Mouse (Mus musculus) midbrain, embryonic 10.5 days (tissue): Measurements from ENCODE around the gene Sept11. TPM values are rescaled to one million over a fixed set of nuclear protein-coding genes. Genes with fewer than 3 reads are reported as not detected.

ENCODE experiments used
- DNase-seq: peaks from one replicate; pipeline ENCODE4 v3.0.0-alpha.2; 2017; ENCODE audit warnings: low spot score
- H3K27ac ChIP-seq: fragments of 300-500 bp; sonication (generic); replicated peaks from 2 replicates; pipeline ENCODE4 v1.5.1; 2016; ENCODE audit warnings: mild to moderate bottlenecking
- H3K27me3 ChIP-seq: fragments of 300-500 bp; sonication (generic); 2 replicates; pipeline ENCODE4 v1.6.1; 2016; ENCODE audit warnings: low read depth, mild to moderate bottlenecking; ENCODE audit not compliant: poor library complexity, severe bottlenecking
- H3K36me3 ChIP-seq: fragments of 300-500 bp; sonication (generic); 2 replicates; pipeline ENCODE4 v1.6.1; 2016; ENCODE audit warnings: mild to moderate bottlenecking, moderate library complexity
- H3K4me1 ChIP-seq: fragments of 300-500 bp; sonication (generic); 2 replicates; pipeline ENCODE4 v1.6.1; 2016
- H3K4me3 ChIP-seq: fragments of 300-500 bp; sonication (generic); 2 replicates; pipeline ENCODE4 v1.5.1; 2016; ENCODE audit warnings: mild to moderate bottlenecking, moderate library complexity
- H3K9me3 ChIP-seq: fragments of 300-500 bp; sonication (generic); replicated peaks from 2 replicates; pipeline ENCODE4 v1.6.1; 2016; ENCODE audit warnings: mild to moderate bottlenecking
- WGBS: fragments of 180-500 bp; shearing (Covaris S2); methylation state at CpG from one replicate; pipeline ENCODE4 v1.1.7; 2016; 5-methylcytosine and 5-hydroxymethylcytosine counted together
- polyA plus RNA-seq: library from polyadenylated mRNA; unstranded; fragments of >200 nt; fragmentation: Nextera tagmentation; extraction: Ambion mirVana; gene quantifications from 2 replicates; pipeline ENCODE4 v1.2.1, GENCODE M21; 2016

The Sept11 gene
- polyA plus RNA-seq, 1 experiment from 2014 or later: 251 TPM

DNA sequence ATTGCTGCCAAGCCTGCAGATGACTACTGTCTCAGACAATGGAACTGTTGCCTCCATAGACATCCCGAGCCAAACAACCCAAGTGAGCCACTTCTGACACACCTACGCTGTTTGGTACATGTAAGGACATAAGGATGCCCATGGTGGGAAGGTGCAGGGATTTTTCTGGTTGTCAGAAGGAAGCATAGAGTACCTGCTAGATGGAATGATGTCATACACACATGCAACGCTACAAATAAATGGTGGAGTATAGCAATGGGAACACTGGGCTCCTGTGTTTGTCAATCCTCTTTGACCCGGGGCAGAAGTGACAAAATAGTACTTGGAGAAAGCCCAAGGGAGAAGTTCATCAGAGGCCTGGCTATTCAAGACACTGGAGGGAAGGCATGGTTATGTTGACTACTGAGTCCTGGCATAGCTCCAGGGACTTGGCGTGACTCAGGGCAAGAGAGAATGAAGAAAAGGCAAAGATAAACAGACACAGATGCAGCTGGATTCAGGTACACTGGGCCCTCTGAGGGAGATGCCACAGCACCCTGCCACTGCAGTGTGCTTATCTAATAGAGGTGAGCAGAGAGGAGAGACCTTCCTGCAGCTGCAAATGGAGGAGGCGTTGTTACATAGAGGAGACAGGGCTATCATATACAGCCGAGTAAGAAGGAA is 15.4 kb upstream of the Sept11 start:
- H3K4me3 ChIP-seq: no peak overlapping the region
- no peak for DNase-seq
- H3K27ac ChIP-seq: no peak overlapping the region
- H3K27me3 ChIP-seq: no peaks in the 10 kb centered on the region
- H3K36me3 ChIP-seq: no peaks in the 10 kb centered on the region
- 85% methylated on average over 7 of the region's 7 CpGs for WGBS
- no peaks in the 10 kb centered on the region; the same call in 1 of the 2 replicates for H3K4me1 ChIP-seq
- H3K9me3 ChIP-seq: no peaks in the 10 kb centered on the region

GRCm38 (mm10) chr5:93079596-93079995 is 13.6 kb upstream of the Sept11 start:
- DNase-seq: no peak
- Histone ChIP-seq H3K4me3 (no peak overlapping the region), H3K4me1 (no peaks in the 10 kb centered on the region; the same call in 1 of the 2 replicates), H3K27ac (no peak overlapping the region), H3K27me3 (no peaks in the 10 kb centered on the region), H3K9me3 (no peaks in the 10 kb centered on the region), H3K36me3 (no peaks in the 10 kb centered on the region)
- 84% methylated on average over 3 of the region's 3 CpGs for WGBS

DNA sequence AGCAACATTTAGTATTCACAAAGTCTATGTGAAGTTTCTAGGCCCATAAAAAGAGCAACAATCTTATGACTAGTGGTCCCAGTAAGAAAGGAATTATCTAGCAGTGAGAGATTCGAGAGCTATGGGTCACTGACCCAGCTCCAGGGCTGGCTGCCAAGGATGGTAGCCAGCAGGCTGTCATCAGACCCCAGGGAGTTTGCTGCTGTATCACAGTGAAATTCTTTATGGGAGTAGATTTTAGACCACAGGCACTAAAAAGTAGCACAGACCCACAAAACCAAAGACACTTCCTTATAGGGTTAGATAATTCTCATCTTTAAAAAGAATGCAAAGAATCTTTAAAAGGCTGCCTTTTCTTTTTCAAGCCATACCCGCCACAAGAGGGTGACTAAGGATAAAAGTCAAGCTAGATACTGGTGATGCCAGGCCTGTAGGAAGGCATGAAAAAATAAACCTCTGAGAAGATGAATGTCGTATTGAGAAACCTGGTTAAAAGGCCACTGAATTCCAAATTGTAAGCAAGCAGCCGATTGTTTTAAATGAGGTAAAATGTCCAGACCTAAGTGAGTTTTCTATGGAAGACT is 8.1 kb upstream of the Sept11 start:
- DNase-seq: no peak

DNA sequence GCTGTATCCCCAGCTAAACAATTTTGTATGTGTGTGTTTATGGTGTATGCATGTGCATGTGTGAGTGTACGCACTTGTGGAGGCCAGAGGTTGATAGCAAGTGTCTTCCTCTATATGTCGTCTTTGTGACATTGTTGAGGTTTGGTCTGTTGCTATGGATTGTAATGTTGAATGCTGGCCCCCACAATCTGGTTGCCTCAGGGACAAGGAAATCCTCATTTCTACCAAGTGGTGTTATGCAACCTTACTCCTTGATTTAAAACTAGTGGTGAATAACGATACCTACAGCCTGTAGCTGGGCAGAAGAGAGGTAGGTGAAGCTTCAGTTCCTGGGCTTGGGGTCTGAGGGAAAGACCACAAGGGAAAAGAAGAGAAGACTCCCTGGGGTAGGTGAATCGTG is 7.3 kb upstream of the Sept11 start:
- DNase-seq: no peak
- Histone ChIP-seq H3K4me3 (no peak overlapping the region), H3K4me1 (peaks cover under 1% of the 10 kb centered on the region), H3K9me3 (no peaks in the 10 kb centered on the region), H3K27ac (no peak overlapping the region), H3K27me3 (no peaks in the 10 kb centered on the region), H3K36me3 (no peaks in the 10 kb centered on the region)
- WGBS: 89% methylated on average over 4 of the region's 4 CpGs

More for the DNA sequence above, 8.1 kb upstream of the Sept11 start:
- Histone ChIP-seq H3K27me3 (no peaks in the 10 kb centered on the region), H3K9me3 (no peaks in the 10 kb centered on the region), H3K4me3 (no peak overlapping the region), H3K4me1 (no peaks in the 10 kb centered on the region; the same call in 1 of the 2 replicates), H3K36me3 (no peaks in the 10 kb centered on the region), H3K27ac (no peak overlapping the region)
- WGBS: 70% methylated on average over 4 of the region's 4 CpGs

GRCm38 (mm10) chr5:93091266-93091665 is 2.0 kb upstream of the Sept11 start:
- no peaks in the 10 kb centered on the region for H3K27me3 ChIP-seq
- no peaks in the 10 kb centered on the region for H3K9me3 ChIP-seq
- no peaks in the 10 kb centered on the region for H3K36me3 ChIP-seq
- H3K4me3 ChIP-seq: peak overlapping the region; percentile 71; the same call in 1 of the 2 replicates
- H3K4me1 ChIP-seq: peaks cover 36% of the 10 kb centered on the region
- WGBS: 76% methylated on average over 3 of the region's 3 CpGs
- no peak for DNase-seq
- H3K27ac ChIP-seq: no peak overlapping the region

- Histone ChIP-seq H3K9me3 (no peaks in the 10 kb centered on the region), H3K4me3 (peak overlapping the region; percentile 71), H3K36me3 (no peaks in the 10 kb centered on the region), H3K27ac (peak overlapping the region; percentile 99), H3K27me3 (no peaks in the 10 kb centered on the region), H3K4me1 (peaks cover 46% of the 10 kb centered on the region)
- DNase-seq: peak; percentile 49
- 7% methylated on average over 28 of the region's 28 CpGs for WGBS
Measured at GRCm38 (mm10) chr5:93092147-93092781, 973 bp upstream of the Sept11 start.

GRCm38 (mm10) chr5:93093638-93094527 is 646 bp downstream of the Sept11 start:
- H3K4me1 ChIP-seq: peaks cover 62% of the 10 kb centered on the region
- DNase-seq: peak; percentile 72
- under 1% methylated on average over 50 of the region's 50 CpGs for WGBS

DNA sequence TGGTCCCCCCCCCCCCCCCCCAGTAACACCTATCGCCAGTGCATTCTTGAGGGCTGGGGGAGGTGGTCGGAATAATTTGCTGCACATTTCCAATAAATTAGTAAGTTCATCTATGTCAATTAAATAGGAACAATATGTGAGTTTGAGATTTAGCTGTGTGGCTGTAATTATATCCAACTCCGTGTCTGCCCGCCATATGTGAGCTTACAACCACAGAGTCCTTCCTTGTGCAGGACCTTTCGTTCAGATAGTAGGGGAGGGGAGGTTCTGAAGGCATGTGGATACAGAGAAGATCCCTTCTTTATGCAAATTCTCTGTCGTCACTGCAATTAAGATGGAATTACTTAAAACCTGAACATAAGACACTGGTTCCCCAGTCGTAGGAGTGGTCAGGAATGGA is 2.1 kb downstream of the Sept11 start:
- Histone ChIP-seq H3K4me3 (peak overlapping the region; percentile 71), H3K9me3 (no peaks in the 10 kb centered on the region), H3K27ac (0 out of 2 replicates have a peak overlapping the region, but pooled peaks have one; percentile 99), H3K27me3 (no peaks in the 10 kb centered on the region), H3K36me3 (peaks cover 22% of the 10 kb centered on the region), H3K4me1 (peaks cover 67% of the 10 kb centered on the region)
- 68% methylated on average over 7 of the region's 7 CpGs for WGBS
- no peak for DNase-seq

More at GRCm38 (mm10) chr5:93093638-93094527, 646 bp downstream of the Sept11 start:
- Histone ChIP-seq H3K27ac (peak overlapping the region; percentile 99), H3K9me3 (no peaks in the 10 kb centered on the region), H3K4me3 (peak overlapping the region; percentile 71), H3K36me3 (peaks cover 13% of the 10 kb centered on the region), H3K27me3 (no peaks in the 10 kb centered on the region)

DNA sequence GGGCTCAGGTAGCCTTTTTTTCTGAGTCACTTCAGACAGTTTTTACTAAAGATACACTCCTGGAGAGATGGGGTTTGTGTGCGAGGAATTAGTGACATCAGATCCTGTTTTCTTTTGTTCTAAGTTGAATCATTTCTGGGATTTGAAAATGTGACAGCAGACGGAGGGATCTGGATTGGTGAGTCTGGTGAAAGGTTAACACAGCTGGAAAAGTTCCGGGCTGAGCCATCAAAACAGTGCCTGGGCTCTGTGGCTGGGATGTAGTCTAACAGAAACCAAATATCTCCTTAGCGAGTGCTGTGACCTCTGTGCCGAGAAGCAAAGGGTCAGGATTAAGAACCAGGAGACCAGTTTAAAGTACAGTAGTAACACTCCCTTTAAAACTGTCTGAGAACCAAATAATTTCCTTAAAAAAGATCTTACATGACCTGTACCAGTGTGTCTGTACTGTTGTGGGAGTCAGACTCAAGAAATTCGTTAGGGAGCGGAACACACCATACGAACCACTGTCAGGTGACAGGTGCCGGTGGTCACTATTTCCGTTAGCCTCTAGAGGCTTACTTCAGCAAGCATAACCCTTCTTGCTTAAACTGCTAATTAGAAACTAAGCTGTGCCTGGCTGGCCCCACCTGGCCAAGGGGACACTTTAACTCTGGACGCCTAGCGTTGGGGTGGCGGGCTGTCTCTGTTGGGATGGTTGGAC is 4.1 kb downstream of the Sept11 start:
- peaks cover 66% of the 10 kb centered on the region for H3K4me1 ChIP-seq
- 73% methylated on average over 13 of the region's 13 CpGs for WGBS

GRCm38 (mm10) chr5:93098219-93098618 is 5.0 kb downstream of the Sept11 start:
- 78% methylated on average over 6 of the region's 6 CpGs for WGBS
- Histone ChIP-seq H3K36me3 (peaks cover 50% of the 10 kb centered on the region), H3K27me3 (no peaks in the 10 kb centered on the region), H3K4me1 (peaks cover 64% of the 10 kb centered on the region), H3K27ac (no peak overlapping the region), H3K4me3 (no peak overlapping the region), H3K9me3 (0 out of 2 replicates have a peak, but pooled peaks cover 6% of the 10 kb centered on the region)
- DNase-seq: no peak

More for the DNA sequence above, 4.1 kb downstream of the Sept11 start:
- Histone ChIP-seq H3K9me3 (0 out of 2 replicates have a peak, but pooled peaks cover 6% of the 10 kb centered on the region), H3K27me3 (no peaks in the 10 kb centered on the region), H3K36me3 (peaks cover 43% of the 10 kb centered on the region), H3K4me3 (no peak overlapping the region), H3K27ac (no peak overlapping the region)
- DNase-seq: no peak

DNA sequence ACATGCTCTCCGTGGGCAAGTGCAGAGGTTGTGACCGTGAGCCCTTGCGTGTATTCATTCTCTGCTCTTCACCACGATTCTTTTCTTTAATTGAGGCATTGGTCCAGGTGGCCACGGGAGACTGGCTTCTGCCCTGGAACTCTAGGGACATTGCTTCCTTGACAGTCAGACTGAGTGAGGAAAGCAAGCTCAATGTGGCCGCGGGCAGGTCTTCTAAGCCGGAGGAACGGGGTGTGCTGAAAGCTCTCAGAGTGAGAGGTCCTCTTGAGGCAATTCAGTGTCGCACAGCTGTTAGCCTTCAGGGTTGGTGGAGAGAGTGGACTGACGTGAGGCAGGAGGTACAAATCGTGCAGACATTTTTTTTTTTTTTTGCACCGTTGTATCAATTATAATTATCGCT is 5.6 kb downstream of the Sept11 start:
- Histone ChIP-seq H3K27me3 (no peaks in the 10 kb centered on the region), H3K9me3 (0 out of 2 replicates have a peak, but pooled peaks cover 6% of the 10 kb centered on the region), H3K4me1 (peaks cover 64% of the 10 kb centered on the region), H3K4me3 (no peak overlapping the region), H3K27ac (no peak overlapping the region), H3K36me3 (peaks cover 56% of the 10 kb centered on the region)
- WGBS: 88% methylated on average over 14 of the region's 14 CpGs
- DNase-seq: no peak

DNA sequence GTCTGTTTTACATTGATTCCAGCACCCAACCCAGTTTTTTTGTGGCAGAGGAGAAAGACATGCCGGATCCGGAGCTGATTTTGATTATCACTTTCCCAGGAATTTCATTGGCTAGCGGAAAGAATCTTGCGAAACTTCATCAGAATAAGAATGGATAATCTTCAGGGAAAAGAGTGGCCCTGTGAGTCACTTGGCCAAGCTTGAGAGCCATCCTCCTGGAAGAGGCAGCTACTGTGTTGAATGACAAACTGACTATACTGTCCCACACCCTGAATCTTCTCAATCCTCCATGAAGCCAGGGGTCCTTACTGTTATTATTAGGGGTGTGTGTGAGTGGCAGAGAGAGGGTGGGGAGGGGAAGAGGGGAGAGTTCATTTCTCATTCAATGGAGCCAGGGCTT is 7.7 kb downstream of the Sept11 start:
- Histone ChIP-seq H3K27me3 (no peaks in the 10 kb centered on the region), H3K27ac (no peak overlapping the region; the same call in 1 of the 2 replicates), H3K36me3 (peaks cover 72% of the 10 kb centered on the region), H3K4me3 (no peak overlapping the region), H3K4me1 (peaks cover 49% of the 10 kb centered on the region), H3K9me3 (0 out of 2 replicates have a peak, but pooled peaks cover 6% of the 10 kb centered on the region)
- WGBS: 83% methylated on average over 4 of the region's 4 CpGs
- no peak for DNase-seq
